Mouse (Mus musculus) lung, embryonic 16.5 days (tissue): ENCODE measurements around the gene Slc4a10. TPM values are rescaled to one million over a fixed set of nuclear protein-coding genes. Genes with fewer than 3 reads are reported as not detected.

ENCODE experiments used
- ATAC-seq: fragments of 200-750 bp; cut with Nextera tagmentation; 2 replicates; pipeline ENCODE4 v1.8.0; 2017; ENCODE audit warnings: low read depth, mild to moderate bottlenecking, moderate library complexity
- H3K27ac ChIP-seq: fragments of 300-500 bp; sonication (generic); 2 replicates; pipeline ENCODE4 v1.5.1; 2014; ENCODE audit warnings: mild to moderate bottlenecking, control low read depth, low read length
- H3K27me3 ChIP-seq: fragments of 300-500 bp; sonication (generic); 2 replicates; pipeline ENCODE4 v1.6.1; 2014; ENCODE audit warnings: low read depth, low read length, mixed read lengths; ENCODE audit not compliant: control insufficient read depth, insufficient read depth
- H3K36me3 ChIP-seq: fragments of 300-500 bp; sonication (generic); 2 replicates; pipeline ENCODE4 v1.6.1; 2014; ENCODE audit warnings: low read length; ENCODE audit not compliant: control insufficient read depth, insufficient read depth
- H3K4me1 ChIP-seq: fragments of 300-500 bp; sonication (generic); replicated peaks from 2 replicates; pipeline ENCODE4 v1.6.1; 2014; ENCODE audit warnings: low read length, mixed read lengths; ENCODE audit not compliant: control insufficient read depth, insufficient read depth
- H3K4me2 ChIP-seq: fragments of 300-500 bp; sonication (generic); 2 replicates; pipeline ENCODE4 v1.6.1; 2014; ENCODE audit warnings: low read depth, low read length, control low read depth
- H3K4me3 ChIP-seq: fragments of 300-500 bp; sonication (generic); 2 replicates; pipeline ENCODE4 v1.5.1; 2014; ENCODE audit warnings: mild to moderate bottlenecking, low read length, control low read depth
- H3K9ac ChIP-seq: fragments of 300-500 bp; sonication (generic); 2 replicates; pipeline ENCODE4 v1.6.1; 2014; ENCODE audit warnings: low read length, control low read depth
- H3K9me3 ChIP-seq: fragments of 300-500 bp; sonication (generic); 2 replicates; pipeline ENCODE4 v1.6.1; 2016; ENCODE audit warnings: low read length; ENCODE audit not compliant: control insufficient read depth
- WGBS: fragments of 180-500 bp; shearing (Covaris S2); extraction: QIAGEN DNeasy Blood & Tissue Kit; methylation state at CpG from one replicate; pipeline ENCODE4 v1.1.7; 2014; 5-methylcytosine and 5-hydroxymethylcytosine counted together
- polyA plus RNA-seq: library from polyadenylated mRNA; unstranded; fragments of >200 nt; fragmentation: Nextera tagmentation; extraction: Ambion mirVana; gene quantifications from 2 replicates; pipeline ENCODE4 v1.2.1, GENCODE M21; 2015

The Slc4a10 gene
- polyA plus RNA-seq, 1 experiment from 2014 or later: 0.03 TPM

- no peaks in the 10 kb centered on the region for H3K4me1 ChIP-seq
- 72% methylated on average over 11 of the region's 11 CpGs for WGBS
- no peak overlapping the region for H3K9ac ChIP-seq
- H3K4me3 ChIP-seq: no peak overlapping the region
- ATAC-seq: no peak
- no peak overlapping the region for H3K27ac ChIP-seq
- no peaks in the 10 kb centered on the region for H3K27me3 ChIP-seq
- no peaks in the 10 kb centered on the region for H3K9me3 ChIP-seq
- H3K36me3 ChIP-seq: no peaks in the 10 kb centered on the region
- H3K4me2 ChIP-seq: no peak overlapping the region
Measured at GRCm38 (mm10) chr2:62373692-62374091, 327.4 kb downstream of the Slc4a10 start.

Other genes with a start within 250 kb of the Slc4a10 start
- 0.04 TPM in 1 of 2 replicates, not detected in the other for gene Tbr1, start 243.5 kb upstream of the Slc4a10 start, polyA plus RNA-seq